Mouse (Mus musculus): Measurements from ENCODE around the gene Cd59a.
"Not testable (repeated sequence)": the region's sequence is repeated elsewhere in the genome, so short reads cannot be mapped to it uniquely, and the experiment has no call there.

Cd59a gene

GRCm38 (mm10) chr2:104095741-104096213 is at the start of gene Cd59a:
TSS of gene Cd59a (plus strand) at chr2:104095801.
- DNase-seq, result peak; percentile 85

DNA sequence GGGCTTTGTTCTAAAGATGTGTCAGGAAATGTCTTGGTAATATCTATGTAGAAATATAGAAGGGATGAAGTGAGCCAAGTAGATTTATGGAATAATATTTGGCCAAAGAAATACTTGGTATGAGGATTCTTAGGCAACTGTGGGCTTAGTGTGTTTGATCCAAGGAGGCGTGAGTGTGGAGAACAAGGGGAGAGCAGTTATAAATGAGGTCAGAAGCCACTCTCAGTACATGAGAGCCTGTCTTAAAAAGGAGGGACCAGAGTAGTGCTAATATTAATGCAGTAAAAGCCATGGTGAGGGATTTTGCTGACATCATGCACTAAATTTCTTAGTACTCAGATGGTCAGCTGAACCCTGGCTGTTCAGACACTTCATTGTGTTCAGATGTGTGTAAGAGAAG is 37.2 kb upstream of the Cd59a start:
- DNase-seq, result no peak

DNA sequence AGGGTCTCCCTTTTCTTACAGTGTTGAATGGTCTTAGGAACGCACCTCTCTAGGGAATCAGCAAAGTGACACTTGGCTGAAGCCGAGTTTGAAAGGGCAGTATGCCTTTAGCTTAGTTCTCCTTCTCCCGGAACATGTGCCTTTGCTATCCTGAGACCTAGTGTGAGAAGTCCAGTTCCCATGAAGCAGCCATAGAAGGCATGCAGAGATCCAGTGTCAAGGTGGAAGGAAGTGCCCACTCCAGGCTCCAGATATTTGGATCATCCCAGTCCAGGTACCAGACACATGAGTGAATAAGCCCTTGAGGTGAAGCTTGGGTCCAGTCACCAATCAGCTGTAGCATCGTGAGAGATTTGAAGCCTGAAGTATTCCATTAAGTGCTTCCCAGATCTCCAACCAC is 36.6 kb upstream of the Cd59a start:
- DNase-seq, result no peak

- DNase-seq, result no peak
Measured at GRCm38 (mm10) chr2:104059786-104060185, 35.8 kb upstream of the Cd59a start.

GRCm38 (mm10) chr2:104060996-104061395 is 34.6 kb upstream of the Cd59a start:
- DNase-seq, result no peak

DNA sequence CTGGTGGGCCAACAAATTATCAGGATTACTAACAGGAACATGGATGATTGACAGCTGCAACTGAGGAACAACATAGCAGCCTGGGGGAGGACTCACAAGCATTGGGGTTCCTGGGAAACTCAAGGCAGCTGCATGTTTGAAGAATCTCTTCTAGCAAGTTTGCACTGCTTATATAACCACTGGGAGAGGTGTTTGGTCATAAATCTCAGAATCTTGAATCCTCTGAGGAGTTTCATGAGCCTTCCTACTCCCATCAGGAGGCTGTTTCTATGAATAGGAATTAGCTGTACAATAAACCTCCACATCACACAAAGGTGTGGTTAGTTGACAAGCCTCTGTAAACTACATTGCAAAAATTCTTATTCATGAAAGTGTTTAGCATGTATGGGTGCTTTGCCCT is 32.9 kb upstream of the Cd59a start:
- DNase-seq, result no peak

GRCm38 (mm10) chr2:104064152-104064551 is 31.4 kb upstream of the Cd59a start:
- no peak for DNase-seq

- not testable (repeated sequence) for DNase-seq
Measured at GRCm38 (mm10) chr2:104065526-104065925, 30.1 kb upstream of the Cd59a start, which contains the start of gene Gm10912. TSS of gene Gm10912 (plus strand) at chr2:104065826.

DNA sequence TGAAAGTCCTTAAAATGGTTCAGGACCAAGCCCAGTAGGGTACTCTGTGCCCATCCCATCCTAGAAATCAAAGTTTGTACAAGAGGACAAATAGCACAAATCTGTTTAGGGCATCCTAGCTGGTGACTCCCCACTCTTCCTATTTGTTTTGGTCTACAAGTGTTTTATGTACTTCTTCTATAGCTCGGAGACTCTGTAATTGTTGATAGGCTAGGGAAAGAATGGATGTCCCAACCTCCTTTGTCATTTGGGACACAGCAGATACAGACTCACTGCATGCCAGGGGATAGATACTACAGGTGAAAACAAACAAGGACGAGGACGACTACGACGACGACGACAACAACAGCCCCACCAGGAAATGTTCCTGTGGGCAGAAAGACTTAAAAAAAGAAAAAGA is 27.2 kb upstream of the Cd59a start, which contains the start of gene Gm10799:
Gm10799 (minus strand) TSS at position 101 of the 400 bp plus-strand sequence.
- not testable (repeated sequence) for DNase-seq

DNA sequence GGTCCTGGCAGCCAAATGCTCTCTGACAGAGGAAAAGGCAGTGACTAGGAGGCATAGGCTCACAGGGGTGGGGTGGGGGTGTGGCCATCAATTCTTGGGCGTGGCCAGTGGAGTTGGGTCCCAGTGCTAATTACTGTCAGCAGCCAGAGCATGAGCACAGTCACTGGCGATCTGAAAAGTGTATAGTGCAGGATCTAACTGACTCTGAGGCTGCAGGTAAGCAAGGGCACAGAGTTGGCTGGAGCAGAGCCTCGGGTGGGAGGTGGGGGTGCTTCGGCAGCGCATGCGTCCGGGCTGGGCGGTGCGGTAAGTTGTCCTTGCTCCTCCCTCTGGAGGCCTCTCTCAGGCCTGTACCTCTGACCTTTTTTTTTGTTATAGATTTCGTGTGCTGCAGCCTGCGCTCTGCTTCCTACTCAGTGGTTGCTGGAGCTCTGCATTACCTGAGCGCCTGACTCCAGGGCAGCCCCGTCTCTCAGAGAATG is 25.9 kb upstream of the Cd59a start, which contains the start of gene Cd59b:
Cd59b (plus strand) TSS at position 146 of the 482 bp plus-strand sequence.
- DNase-seq, result peak; percentile 66 to 67

DNA sequence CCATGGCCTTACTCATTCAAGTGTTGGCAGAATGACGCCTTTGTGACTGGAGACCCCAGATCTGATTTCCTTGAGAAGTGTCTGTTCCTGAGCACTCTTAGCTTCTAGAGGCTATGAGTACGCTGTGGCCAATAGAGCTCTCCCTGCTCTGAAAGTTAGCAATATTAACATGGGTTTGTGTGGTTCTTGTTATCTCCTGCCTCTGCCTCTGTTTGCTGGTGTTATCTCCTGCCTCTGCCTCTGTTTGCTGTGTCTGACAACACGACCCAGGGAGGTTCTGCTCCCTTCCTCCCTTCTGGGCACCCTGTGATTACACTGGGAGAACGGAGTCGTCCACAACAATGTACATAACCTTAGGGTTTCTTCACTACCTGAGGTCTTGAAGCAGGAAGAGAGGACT is 17.3 kb upstream of the Cd59a start:
- DNase-seq, result not testable (repeated sequence)

DNA sequence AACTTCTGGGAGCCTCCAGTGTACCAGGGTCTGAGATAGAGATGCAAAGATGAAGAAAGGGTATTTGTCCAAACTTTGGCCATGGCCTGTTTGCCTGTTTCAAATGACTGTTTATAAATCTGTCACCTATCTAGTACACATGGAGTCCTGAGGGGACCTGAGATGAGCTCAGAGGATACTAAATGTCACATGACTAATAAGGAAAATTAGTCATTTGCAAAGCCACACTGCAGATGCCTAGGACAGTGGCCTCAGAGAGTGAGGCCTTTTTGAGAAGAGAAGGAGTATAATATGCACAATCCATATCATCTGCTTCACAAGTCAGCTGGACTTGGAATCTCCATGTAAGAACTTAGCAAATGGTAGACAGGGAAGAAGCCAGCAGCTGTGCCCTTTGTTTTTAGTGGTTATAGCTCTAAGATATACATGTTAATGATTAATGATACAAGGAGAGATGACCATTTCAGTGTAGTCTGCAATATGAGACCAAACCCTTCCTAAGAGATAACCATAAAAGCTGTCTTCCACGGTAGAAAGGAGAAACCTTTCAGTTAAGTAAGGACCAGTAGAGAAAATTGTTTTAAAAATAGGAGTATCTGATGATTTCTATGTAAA is 14.1 kb upstream of the Cd59a start:
- DNase-seq, result not testable (repeated sequence)

DNA sequence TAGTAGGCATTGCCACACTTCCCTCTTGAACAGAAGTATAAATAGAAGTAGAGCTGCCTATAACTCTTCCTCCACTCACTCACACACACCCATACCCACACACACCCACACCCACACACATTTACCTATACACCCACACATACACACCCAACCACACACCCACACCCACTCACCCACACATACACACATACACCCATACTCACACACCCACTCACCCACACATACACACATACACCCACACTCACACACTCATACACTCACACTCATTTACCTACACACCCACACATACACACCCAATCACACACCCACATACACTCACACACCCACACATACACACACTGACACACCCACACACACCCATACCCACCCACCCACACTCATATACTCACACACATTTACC is 13.1 kb upstream of the Cd59a start:
- DNase-seq, result no peak

GRCm38 (mm10) chr2:104084027-104084426 is 11.6 kb upstream of the Cd59a start:
- DNase-seq, result not testable (repeated sequence)

DNA sequence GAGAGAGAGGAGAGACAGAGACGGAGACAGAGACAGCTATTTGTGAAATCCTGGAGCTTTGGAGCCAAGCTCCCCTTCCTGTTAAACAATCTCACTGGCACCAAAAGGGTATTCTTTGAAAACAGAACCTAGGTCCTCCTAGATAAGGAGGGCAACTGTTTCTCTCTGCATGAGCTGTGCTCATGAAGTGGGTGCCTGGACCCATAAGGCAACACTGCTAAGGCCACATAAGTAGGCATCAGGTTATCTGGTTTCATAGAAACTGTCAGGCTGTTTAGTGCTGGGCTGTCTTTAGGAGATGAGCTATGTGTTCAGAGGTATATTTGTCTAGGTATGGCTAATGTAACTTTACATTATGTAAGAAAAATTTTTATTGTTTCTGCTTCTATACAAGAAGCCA is 8.0 kb upstream of the Cd59a start:
- not testable (repeated sequence) for DNase-seq

DNA sequence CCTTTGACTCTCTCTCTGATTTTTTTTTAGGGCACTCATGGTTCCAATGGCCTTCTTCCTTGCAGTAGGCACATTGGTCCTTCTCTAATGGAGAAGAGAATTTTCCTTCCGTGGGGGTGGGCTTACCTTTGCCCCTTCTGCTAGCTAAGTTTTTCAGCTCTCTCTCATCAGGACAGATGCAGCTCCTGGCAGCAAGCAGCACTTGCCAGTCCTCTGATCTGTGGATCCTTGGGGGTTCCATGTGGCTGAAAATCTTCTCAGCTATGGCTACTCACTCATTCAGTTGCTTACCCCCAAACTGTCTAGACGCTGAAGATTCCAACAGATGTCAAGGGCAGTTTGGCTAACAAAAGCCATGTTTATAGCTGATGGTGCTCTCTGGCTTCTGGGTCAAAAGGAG is 2.3 kb upstream of the Cd59a start:
- no peak for DNase-seq

DNA sequence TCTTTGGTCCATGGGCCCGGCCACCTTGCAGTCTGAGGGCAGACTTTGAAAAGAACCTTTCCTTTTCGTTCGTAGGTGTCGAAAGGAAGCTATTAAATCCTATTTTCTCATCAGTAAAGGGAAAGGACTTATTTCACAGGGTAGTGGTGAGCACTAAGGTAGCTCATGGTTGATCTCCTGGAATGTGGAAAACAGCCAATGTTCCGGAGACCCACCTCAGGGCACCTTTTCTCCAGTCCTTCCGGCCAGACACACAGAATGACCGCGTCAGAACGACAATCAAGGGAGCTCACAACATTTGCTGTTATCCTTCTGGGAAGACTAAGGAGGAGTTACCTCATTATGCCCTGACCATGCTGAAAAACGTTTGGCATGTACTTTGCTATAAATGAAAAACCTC is 655 bp downstream of the Cd59a start:
- no peak for DNase-seq

DNA sequence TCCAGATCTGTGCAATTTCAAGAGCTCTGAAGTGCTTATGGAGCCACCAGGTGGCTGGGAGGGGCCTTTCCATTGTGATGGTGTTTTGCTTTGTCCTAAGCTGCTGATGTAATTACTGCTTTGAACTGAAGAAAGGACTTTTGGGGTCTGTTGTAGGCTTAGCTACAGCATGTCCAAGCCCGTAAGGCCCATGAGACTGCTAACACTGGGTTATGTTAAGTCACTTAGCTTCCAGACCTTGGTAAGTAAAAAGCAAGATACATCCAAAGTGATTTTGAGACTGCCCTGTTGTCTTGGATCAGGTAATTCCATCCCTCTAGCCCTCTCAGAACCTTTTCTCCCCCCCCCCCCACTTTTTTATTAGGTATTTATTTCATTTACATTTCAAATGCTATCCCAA is 1.2 kb downstream of the Cd59a start:
- DNase-seq, result not testable (repeated sequence)

DNA sequence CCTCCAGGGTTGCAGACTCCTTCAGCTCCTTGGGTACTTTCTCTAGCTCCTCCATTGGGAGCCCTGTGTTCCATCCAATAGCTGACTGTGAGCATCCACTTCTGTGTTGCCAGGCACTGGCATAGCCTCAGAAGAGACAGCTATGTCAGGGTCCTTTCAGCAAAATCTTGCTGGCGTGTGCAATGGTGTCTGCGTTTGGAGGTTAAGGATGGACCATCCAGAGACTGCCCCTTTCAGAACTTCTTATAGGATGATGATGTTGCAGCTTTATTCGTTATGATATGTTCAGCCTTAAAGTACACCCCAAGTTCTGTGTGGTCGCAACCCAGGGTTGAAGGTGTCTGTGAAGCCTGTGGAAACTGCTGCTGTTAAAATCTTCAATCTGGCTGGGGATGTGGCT is 1.8 kb downstream of the Cd59a start:
- DNase-seq, result not testable (repeated sequence)

DNA sequence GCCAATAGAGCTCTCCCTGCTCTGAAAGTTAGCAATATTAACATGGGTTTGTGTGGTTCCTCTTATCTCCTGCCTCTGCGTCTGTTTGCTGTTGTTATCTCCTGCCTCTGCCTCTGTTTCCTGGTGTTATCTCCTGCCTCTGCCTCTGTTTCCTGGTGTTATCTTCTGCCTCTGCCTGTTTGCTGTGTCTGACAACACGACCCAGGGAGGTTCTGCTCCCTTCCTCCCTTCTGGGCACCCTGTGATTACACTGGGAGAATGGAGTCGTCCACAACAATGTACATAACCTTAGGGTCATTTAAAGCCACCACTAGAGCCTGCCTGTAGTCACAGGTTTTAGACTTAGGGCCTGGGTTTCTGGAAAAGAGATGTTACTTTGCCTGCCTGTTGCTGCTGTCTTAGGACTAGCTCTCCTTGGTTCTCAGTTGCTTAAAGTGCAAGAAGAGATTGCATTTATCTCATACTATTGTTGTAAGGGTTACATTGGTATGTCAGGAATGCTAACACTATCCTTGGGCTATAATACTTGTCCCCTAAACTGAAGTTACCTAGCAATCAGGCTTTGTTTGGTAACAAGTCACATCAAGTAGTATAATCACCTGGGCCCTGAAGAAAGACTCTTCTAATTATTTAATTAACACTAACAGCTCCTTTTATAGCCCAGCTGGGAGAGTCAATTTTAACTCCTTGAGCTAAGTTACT is 3.1 kb downstream of the Cd59a start:
- no peak for DNase-seq

GRCm38 (mm10) chr2:104099231-104099585 is 3.6 kb downstream of the Cd59a start:
- no peak for DNase-seq

- no peak for DNase-seq
Measured at GRCm38 (mm10) chr2:104099946-104100345, 4.3 kb downstream of the Cd59a start.

DNA sequence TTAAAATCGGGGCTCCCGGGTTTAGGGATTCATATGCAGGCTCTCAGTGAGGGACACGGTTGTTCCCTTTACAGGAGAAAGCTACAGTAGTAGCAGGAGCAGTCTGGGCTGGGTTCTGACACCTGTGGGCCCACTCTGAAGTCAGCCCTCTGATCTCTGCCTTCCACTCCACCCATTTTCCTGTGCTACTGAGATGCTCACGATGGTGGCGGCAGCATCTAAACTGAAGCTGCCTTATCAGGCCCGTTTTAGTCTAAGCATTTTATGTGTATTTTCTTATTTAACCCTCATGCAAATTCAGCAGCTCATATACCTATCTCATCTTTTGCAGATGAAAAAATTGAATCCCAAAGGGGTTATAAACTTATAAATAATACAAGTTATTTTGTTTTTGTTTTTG is 9.2 kb downstream of the Cd59a start:
- no peak for DNase-seq

GRCm38 (mm10) chr2:104109021-104109420 is 13.4 kb downstream of the Cd59a start:
- DNase-seq, result not testable (repeated sequence)
